Mouse (Mus musculus): ENCODE data around the gene Rnls. TPM values are rescaled to one million over a fixed set of nuclear protein-coding genes. Genes with fewer than 3 reads are reported as not detected.

Gene Rnls
- total RNA-seq, 2 experiments from 2014 or later = 5.7 to 6.4 TPM

DNA sequence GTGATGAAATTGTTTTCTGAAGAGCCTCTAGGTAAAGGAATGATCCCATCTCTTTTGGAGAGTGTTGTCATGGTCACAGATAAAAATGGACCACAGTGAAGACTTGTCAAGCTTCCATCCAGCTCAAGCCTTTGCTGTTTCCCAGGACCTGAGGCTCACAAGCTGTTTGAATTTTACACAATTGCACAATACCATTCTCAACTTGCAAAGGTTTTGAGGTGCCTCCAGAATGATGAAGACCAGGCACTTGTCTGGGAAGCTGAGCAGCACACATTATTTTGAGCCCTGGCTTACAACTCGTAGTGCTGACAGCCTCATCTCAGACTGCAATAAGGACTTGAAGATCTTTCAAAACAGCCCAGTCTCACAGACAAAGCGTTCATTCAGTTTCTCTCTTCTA is 200.0 kb downstream of the Rnls start:
- no peak for DNase-seq

DNA sequence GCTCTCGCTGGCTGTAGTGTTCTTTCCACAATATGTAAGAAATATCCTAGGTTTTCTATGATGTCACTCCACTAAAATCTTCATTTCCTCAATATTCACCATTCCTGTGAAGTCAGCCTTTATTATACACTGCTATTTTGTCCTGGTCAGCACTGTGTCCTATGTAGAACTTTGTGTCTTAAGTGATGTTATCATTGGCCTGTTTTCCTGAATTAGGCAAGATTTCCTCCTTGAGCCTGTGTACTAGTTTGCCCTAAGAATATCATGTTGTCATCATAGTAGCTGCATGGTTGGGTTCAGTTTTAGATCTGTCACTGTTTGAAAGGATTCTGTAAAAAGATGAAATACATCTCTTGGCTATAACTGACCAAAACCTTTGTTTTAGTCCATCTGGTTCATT is 203.3 kb downstream of the Rnls start:
- no peak for DNase-seq

DNA sequence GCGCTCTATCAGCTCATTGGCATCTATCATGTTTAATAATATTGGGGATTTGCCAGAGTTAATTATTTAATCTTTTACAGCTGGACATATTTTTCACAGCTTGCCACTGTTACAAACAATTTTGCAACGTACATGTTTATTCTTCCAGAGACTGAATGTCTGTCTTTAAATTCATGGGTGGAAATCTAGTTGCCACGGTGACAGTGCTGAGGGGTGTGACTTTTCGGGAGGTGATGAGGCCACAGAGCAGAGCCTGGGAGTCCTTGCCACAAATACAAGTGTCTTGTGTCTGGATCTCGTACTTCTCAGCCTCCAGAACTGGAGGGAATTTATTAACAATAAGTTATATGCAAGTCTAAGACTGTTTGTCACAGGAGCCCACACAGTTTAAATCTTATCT is 212.5 kb downstream of the Rnls start:
- no peak for DNase-seq

DNA sequence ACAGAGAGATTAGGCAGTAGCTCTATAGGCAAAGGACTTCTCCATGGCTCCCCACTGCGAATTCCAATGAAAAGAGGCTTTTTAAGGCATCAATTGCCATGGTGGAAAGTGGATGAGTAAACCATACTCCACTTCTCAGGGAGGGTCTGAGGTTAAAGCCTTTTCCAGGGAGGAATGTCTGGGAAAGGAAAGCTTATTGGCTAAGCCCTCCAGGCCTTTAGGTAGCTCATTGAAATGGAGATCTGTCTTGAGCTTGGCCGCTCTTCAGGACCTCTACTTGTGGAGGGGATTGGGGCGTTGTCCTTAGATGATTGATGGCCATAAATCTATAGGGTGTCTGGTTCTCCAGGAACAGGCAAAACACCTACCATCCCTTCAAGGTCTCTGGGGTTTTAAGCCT is 213.2 kb downstream of the Rnls start:
- no peak for DNase-seq

DNA sequence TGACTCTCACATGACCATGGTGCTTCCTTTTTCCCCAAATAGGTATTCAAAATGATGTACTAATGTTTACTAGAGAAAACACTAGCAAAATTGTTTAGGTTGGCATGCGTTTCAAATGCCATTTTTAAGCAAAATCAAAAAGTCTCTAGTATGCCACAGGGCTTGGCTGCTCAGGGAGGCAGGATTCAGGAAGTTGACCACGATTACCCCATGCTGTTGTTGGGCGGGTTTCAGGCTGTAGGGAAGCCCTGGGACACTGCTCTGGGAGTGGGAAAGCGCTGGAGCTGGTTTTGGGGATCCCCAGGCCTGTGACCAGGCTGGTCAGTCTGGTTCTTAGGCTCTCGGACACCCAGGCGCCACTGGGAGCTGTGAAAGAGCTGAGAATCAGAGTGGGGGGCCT is 213.7 kb downstream of the Rnls start:
- no peak for DNase-seq

DNA sequence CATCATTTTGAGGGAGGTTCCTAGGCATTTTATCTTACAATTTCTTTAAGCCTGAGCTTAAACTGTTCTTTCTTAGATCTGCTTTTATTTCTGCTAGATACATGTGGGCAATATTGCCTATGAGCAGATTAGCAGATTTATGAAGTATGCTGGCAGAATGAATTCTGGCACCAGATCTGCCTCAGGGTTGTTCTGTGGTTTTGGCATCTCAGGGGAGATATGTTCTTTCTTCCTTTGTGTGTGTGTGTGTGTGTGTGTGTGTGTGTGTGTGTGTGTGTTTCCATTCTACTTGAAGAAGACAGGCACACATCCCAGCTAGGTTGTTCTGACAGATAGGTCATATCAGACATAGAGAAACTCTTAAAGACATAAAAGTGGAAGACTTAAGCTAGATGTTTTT is 218.1 kb downstream of the Rnls start:
- DNase-seq = no peak

DNA sequence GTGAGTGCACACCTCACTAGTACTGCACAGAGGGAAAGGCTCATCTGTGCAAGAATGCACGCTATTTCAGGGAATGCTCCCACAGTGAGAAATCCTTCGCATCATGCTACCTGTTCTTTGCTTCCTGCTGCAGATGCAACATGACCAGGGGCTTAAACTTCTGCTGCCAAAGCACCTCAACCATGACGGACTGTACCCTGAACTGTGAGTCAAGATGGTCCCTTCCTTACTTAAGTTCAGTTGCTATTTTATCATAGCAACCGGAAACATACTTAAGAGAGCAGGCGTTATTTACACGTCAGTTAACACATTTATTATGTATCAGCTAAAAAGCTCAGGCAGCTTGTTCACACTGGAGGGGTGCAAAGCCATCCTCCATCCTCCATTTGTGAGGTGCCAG is 222.2 kb downstream of the Rnls start:
- DNase-seq = no peak

DNA sequence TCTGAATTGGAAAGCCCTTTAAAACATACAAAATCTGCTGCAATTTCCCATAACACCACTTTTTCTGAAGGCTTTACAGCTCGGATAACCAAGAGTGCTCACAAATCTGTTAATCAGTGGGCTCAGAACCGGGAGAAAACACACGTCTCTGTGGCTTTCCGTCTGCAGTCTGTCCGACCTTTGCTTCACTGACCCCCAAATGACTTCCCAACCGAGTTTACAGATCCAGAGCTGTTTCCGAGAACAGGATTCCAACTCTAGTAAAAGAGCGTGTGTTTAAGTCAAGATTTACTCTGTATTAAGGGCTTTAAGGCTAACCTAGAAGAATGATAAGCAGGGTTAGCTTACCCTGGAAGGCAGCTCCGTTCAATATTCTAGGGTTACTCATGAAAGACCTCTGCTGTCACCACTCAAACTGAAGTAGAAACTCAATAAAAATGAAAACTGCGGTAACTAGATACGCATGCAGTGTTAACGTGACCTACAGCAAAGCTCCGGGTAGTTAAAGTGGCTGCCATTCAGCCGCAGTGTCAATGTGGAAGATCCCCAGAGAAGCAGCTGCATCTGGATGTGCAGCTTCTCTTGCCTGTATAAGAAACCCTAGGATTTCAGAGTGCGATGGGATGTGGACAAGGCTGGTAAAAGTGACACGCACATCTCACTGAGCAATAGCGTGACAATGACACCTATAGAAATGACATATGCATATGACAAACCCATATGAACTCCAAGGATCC is 224.4 kb downstream of the Rnls start:
- DNase-seq = no peak

DNA sequence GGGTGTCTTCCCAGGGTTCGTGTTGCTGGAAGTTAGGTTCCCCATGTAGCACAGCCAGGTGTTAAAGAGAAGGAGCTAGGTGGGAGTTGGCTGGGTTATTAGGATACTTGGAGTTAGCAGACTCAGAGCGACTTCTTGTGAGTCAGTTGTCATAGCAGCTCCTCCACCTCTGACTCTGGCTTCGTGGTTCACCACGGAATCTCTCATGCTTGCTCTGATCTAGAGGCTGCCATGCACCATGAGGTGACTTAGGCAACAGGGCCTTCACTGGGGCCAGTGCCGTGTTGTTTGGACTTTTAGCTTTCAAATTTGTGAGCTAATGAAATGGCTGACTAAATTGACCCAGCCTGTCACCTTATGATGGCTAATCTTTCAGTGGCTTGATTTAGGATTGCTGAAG is 227.3 kb downstream of the Rnls start:
- no peak for DNase-seq

DNA sequence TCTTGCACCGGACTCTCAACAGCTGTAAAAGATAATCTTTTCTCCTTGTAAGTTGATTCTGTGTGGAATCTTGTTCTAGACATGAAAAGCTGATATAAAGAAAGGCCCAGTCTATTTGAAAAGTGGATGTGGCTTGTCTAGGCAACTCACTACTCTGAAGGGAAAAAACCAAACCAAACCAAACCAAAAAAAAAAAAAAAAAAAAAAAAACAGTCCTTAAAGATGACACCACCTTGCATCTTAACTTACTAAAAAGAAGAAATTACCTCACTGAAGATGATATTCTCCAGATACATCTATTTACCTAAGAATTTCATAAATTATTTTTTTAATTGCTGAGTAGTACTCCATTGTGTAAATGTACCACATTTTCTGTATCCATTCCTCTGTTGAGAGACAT is 230.2 kb downstream of the Rnls start:
- no peak for DNase-seq

DNA sequence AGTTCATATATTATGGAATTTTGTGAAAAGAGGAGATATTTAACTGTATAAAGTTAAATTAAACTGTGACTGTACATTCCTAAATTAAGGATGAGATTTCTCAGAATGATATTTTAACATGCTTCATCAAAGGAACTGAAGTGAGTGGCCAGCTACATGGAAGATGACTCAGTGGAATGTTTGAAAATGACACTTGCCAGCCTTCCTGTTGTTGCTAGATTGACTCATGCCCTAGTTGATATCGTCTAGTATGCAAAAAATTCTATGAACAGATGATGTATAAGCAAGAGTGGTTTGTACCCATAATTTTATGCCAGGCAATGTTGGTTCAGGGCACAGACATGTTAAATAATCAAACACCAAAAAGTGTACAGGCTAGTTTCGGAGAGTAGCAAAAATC is 232.2 kb downstream of the Rnls start:
- no peak for DNase-seq

DNA sequence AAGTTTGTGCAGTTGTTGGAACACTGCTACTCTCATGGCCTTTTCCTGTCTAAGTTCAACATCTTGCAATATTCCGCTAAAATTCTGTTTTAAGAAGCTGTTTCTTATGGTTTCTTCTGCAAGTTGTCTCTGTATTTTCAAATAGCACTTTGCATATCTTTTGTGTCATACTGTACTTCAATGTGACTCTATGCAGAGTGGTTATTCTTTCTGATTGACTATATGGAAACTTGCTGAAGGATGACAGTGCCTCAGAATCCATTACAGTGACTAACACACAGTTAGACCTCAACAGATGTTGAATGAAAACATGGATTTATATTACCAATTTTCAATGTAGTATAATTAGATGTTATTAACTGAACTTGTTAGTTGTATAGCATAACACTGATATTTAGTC is 232.9 kb downstream of the Rnls start:
- DNase-seq = no peak

DNA sequence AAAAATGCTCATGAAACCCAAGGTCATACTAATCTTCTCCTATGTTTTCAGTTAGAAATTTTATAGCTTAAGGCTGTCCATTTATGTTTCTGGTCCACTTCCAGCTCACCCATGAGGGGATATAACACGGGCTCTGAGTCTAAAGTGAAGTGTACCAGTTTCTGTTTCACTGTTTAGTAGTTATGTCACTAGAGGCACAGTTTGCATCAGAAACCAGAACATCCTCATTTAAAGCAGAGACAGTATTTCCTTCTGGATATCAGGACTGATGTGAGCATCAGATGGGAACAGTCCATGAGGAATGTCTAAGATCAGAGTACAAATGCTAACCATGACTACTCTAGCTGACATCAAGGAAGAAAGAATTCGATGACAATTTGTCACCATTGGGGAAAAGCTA is 233.9 kb downstream of the Rnls start:
- DNase-seq = no peak

DNA sequence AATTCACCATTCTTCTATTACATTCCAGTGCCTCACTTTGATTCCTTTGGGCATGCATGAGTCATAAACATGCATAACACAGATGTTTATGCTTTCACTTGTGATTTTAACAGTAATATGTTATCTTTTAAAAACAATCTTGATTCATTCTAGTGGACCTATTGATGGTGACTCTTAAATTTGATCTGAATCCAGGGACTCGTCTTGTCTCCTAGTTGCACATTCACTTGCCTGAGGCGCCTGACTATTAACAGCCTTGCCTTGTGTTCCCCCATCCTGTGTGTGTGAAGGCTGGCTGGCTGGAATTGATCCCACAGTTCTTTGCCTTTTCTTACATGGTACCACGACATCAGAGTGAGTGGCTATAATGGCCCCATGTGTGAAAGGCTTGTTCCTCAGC is 243.7 kb downstream of the Rnls start:
- no peak for DNase-seq

DNA sequence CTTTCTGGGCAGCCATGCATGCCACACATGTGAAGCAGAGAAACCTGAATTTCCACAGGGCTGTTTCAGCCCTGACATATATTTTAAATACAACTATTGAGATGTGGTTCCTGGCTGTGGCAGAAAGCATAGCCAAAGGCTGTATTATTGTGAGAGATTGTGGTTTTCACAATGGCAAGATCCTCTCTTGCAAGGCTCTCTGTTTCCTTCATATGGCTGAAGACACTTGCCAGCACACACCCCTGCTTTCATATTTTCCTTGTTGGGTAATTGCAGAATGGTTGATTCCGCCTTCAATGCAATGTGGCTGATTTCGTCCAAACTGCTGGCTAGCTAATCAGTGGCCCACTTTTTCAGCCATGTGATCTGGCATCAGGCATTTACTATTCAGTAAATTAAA is 248.9 kb downstream of the Rnls start:
- no peak for DNase-seq

DNA sequence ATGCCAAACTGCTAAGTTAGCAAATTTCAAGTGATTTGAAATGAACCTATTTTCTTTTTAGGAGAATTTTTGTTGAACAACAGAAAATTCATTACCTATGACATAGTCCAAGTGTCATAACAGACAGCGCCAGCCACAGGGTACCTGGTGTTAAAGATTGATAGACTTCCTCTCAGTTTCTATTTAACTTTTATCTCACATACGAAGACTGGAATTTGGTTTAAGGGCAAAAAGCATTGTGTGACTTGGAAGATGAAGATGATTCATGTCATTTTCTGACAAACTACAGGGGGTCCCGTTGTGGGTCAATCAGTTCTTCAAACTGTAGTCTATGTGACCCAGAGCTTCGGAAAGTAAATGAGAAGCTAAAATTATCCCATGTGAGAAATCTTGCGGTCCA is 254.8 kb downstream of the Rnls start:
- DNase-seq = no peak

DNA sequence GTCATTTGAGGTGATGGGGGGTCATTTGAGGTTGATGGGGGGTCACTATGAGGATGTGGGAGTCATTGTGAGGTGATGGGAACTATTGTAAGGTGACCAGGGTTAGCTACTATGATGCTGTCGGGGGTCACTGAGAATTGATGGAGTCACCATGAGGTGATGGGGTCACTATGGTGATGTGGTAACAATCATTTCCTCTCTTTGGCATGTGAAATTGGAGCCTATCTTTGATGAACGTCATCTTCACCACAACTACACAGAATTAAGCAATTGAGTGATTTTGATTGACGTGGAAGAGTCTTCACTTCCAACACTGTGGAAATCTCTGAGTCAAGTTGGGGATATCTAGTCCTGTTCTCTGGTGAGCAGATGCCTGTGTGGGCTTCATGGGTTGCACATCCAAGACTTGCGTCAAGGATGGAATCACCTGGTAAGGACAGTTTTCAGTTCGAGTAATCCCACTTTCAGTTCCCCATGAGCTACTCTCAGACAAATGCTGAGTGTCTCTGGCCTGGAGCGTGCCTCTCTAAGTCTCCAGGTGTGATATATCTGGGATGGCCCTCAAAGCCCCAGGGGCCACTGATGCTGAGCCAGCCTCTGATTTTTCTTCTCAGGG is 269.4 kb downstream of the Rnls start:
- DNase-seq = no peak

DNA sequence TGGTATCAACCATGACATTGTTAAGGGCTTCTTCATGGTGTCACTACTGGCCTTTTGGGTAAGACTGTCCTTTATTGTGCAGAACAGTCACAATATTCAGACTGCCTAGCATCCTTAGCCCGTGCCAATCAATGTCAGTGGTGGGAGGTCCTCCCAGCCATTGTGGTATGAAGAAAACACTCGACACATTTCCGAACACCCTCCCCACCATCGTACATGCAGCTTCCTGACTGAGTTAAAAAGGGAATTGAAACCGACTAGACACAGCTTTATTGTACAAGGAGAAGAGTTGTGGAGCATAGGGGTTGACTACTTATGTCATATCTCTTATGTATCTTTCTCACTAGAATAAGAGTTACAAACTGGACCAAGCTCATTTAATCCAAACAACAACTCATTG is 272.1 kb downstream of the Rnls start:
- no peak for DNase-seq

DNA sequence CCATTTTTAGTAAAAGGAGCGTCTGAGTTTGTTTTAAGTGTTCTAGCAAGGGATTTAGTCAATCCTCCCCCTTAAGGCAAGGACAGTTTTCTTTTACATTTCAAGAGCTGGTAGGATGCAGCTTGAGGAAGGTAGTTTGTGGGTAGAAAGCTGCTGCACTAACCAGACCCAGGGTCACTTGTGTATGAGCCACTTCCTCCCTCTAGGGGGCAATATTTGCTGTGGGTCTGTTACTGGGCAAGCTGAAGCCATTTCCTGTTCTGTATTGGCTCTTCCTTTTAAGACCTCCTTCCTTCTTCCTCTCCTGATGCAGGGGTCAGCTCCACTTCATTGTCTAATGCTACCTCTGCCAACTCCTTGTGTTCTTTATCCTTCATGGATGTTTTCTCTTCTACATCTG is 273.2 kb downstream of the Rnls start:
- peak; percentile 23 for DNase-seq

DNA sequence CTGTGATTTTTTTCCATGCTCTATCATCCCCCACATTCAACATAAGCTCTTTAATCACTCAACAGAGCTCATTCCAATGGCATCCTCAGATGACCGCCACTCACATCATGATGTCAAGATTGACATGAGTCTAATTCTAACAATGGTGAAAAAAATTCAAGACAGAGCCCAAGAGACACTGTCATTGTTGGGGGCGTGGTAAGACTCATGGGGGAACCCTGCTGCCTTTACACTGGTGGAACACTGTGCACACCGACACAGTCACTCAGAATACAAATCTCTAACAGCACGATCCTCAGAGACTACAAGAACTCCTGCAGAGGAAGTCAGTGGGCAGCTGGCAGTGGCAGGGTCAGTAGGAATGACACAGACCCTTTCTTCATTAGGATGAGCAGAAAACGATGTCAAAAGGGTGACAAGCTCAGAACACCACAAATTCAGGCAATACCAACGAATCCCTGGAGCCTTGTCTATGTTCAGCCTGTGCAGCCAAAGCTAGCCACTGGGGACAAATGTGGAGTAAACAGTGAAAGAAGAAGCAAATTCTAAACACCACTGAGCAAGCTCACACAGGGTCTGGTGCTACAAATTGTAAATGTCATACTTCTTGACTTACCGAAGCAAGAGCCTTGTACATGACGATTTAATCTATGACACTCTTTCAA is 277.3 kb downstream of the Rnls start:
- DNase-seq = peak; percentile 31

DNA sequence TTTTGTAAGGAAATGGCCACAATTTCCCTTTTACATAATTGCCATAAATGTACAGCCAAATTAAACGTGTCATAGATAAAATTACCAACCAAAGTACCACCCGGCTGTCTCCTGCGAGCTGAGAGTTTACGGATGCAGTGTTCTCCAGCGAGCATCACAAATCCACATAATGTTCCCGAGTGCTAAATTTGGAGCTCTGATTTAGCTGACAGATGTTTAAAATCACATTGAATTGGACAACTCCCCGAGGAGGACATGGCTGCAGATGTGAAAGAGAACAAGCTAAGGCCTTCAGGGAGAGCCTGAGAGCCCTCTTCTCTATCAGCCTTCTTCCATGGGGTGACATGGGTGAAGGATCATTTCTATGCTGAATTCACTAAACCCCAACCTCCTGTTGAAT is 278.3 kb downstream of the Rnls start:
- no peak for DNase-seq

DNA sequence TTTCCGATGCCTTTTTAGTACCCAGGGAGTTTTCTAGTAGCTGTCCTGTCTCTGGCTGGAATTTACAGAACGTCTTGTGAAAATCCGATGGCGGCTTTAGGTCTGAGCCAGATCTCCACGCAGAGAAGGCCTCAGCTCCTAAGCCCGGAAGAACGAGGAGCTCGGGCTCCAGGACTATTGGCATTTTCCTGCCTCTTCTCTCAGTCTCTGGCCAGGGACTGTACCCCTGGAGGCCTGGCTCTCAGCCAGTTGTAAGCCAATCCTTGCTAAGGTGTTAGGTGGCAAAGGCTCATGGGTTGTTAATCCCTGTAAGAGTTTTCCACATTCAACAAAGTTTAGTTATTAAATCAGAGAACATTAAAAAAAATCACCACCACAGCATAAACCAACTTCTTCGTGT is 281.7 kb downstream of the Rnls start:
- no peak for DNase-seq

DNA sequence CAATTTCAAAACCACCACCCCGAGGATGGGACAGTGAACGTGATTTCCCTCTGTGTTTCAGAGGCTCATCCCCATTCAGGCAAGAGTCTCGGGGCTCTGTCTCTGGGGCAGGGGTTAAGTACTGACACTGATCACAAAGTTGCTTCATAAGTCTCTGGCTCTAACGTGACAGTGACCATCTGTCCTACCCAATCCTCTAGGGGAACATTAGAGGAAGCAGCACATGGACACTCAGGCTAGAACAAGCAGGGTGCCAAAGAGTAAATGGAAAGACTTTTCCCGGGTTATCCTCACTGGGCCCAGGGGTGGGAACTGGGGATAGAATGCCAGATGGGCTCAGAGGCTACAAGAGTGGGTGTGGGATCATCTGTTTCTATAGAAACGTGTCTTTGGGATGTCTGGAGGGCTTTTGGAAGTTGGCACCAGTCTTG is 282.1 kb downstream of the Rnls start:
- DNase-seq = no peak

DNA sequence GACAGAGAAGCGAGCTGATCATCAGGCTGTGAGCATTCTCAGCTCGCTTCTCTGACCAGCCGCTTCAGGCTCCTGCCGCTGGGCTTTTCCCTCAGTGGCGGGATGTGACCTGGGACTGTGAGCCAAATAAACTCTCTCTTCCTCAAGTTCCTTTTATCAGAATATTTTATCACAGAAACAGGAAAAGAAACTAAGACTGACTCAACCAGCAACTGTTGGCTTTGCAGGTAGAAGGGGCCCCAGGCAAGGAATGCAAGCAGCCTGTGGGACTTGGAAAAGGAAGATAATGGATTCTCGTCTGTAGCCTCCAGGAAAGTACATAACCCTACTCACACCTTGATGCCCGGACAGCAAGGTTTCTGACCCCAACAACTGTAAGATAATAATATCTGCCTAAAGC is 283.0 kb downstream of the Rnls start:
- no peak for DNase-seq

All from adrenal gland, postnatal 10 days (tissue).